Mouse (Mus musculus): ENCODE results near the gene Ccdc113.
"Not testable (repeated sequence)": the region's sequence is repeated elsewhere in the genome, so short reads cannot be mapped to it uniquely, and the experiment has no call there.

Ccdc113 gene

GRCm38 (mm10) chr8:95602168-95602567, 68.3 kb downstream of the Ccdc113 start:
- no peak for DNase-seq (ENCODE audit: low spot score in 2 of 2)

- DNase-seq (ENCODE audit: low spot score in 2 of 2): not testable (repeated sequence)
These were observed 72.6 kb downstream of the Ccdc113 start for GRCm38 (mm10) chr8:95606509-95606908.

GRCm38 (mm10) chr8:95607210-95607609, 73.3 kb downstream of the Ccdc113 start:
- DNase-seq (ENCODE audit: low spot score in 2 of 2): no peak
